Mouse (Mus musculus) midbrain, embryonic 15.5 days (tissue): ENCODE measurements around the gene Sh3gl2. TPM values are rescaled to one million over a fixed set of nuclear protein-coding genes. Genes with fewer than 3 reads are reported as not detected.

Source experiments
- ATAC-seq: fragments of 200-750 bp; cut with Nextera tagmentation; replicated peaks from 2 replicates; pipeline ENCODE4 v1.8.0; 2017; ENCODE audit warnings: moderate TSS enrichment
- H3K27ac ChIP-seq: fragments of 300-500 bp; sonication (generic); 2 replicates; pipeline ENCODE4 v1.5.1; 2015; ENCODE audit warnings: mild to moderate bottlenecking, inconsistent platforms
- H3K27me3 ChIP-seq: fragments of 300-500 bp; sonication (generic); replicated peaks from 2 replicates; pipeline ENCODE4 v1.6.1; 2015; ENCODE audit warnings: inconsistent platforms
- H3K36me3 ChIP-seq: fragments of 300-500 bp; sonication (generic); replicated peaks from 2 replicates; pipeline ENCODE4 v1.6.1; 2015; ENCODE audit warnings: inconsistent platforms
- H3K4me1 ChIP-seq: fragments of 300-500 bp; sonication (generic); 2 replicates; pipeline ENCODE4 v1.6.1; 2015; ENCODE audit warnings: inconsistent platforms
- H3K4me2 ChIP-seq: fragments of 300-500 bp; sonication (generic); 2 replicates; pipeline ENCODE4 v1.6.1; 2015; ENCODE audit warnings: inconsistent platforms, mild to moderate bottlenecking, moderate library complexity
- H3K4me3 ChIP-seq: fragments of 300-500 bp; sonication (generic); 2 replicates; pipeline ENCODE4 v1.5.1; 2015; ENCODE audit warnings: mild to moderate bottlenecking, inconsistent platforms
- H3K9ac ChIP-seq: fragments of 300-500 bp; sonication (generic); 2 replicates; pipeline ENCODE4 v1.6.1; 2015; ENCODE audit warnings: mild to moderate bottlenecking, inconsistent platforms
- H3K9me3 ChIP-seq: fragments of 300-500 bp; sonication (generic); 2 replicates; pipeline ENCODE4 v1.6.1; 2016; ENCODE audit warnings: inconsistent platforms
- whole genome bisulfite sequencing: fragments of 180-500 bp; shearing (Covaris S2); methylation state at CpG from one replicate; pipeline ENCODE4 v1.1.7; 2015; ENCODE audit warnings: mixed read lengths; 5-methylcytosine and 5-hydroxymethylcytosine counted together
- polyA plus RNA-seq: library from polyadenylated mRNA; unstranded; fragments of >200 nt; fragmentation: Nextera tagmentation; extraction: Ambion mirVana; gene quantifications from 2 replicates; pipeline ENCODE4 v1.2.1, GENCODE M21; 2015

The Sh3gl2 gene
- polyA plus RNA-seq, 1 experiment from 2014 or later = 86.1 TPM

GRCm38 (mm10) chr4:85398765-85399164 is 193.8 kb downstream of the Sh3gl2 start:
- Histone ChIP-seq H3K27me3 (no peaks in the 10 kb centered on the region), H3K4me3 (no peak overlapping the region), H3K4me1 (no peaks in the 10 kb centered on the region), H3K27ac (no peak overlapping the region), H3K9me3 (no peaks in the 10 kb centered on the region), H3K9ac (no peak overlapping the region), H3K4me2 (no peak overlapping the region), H3K36me3 (no peaks in the 10 kb centered on the region)
- ATAC-seq = no peak
- 33% methylated on average over 8 of the region's 8 CpGs for WGBS

GRCm38 (mm10) chr4:85402823-85403222 is 197.9 kb downstream of the Sh3gl2 start:
- no peaks in the 10 kb centered on the region for H3K9me3 ChIP-seq
- H3K27ac ChIP-seq = no peak overlapping the region
- no peak overlapping the region for H3K4me2 ChIP-seq
- H3K36me3 ChIP-seq = no peaks in the 10 kb centered on the region
- H3K9ac ChIP-seq = no peak overlapping the region
- no peaks in the 10 kb centered on the region for H3K4me1 ChIP-seq
- 45% methylated on average over 4 of the region's 4 CpGs for WGBS
- H3K27me3 ChIP-seq = 0 out of 2 replicates have a peak, but pooled peaks cover 2% of the 10 kb centered on the region
- H3K4me3 ChIP-seq = no peak overlapping the region
- no peak for ATAC-seq

- 43% methylated on average over 10 of the region's 10 CpGs for WGBS
- Histone ChIP-seq H3K27me3 (0 out of 2 replicates have a peak, but pooled peaks cover 2% of the 10 kb centered on the region), H3K9me3 (no peaks in the 10 kb centered on the region), H3K36me3 (no peaks in the 10 kb centered on the region), H3K9ac (no peak overlapping the region), H3K4me2 (no peak overlapping the region), H3K27ac (no peak overlapping the region), H3K4me1 (no peaks in the 10 kb centered on the region), H3K4me3 (no peak overlapping the region)
- ATAC-seq = 0 out of 2 replicates have a peak, but pooled peaks have one; percentile 31
These were observed 199.7 kb downstream of the Sh3gl2 start for GRCm38 (mm10) chr4:85404424-85405194.

DNA sequence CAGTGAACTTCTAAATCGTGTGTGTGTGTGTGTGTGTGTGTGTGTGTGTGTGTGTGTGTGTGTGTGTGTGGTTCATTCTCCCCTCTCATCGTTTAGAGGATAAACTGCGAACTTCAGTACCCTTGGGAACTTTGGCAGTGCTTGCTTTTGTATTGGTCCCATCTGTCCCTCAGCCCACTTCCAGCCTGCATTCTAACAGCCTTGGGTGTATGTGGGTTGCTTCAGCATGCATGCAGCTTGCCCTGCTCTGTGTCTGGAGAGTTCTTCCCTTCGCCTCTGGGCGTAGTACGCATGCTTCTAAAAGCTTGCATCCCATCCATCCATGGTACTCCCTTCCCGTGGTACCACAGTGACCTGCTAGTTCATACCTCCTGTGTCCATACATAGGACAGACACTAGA is 200.3 kb downstream of the Sh3gl2 start:
- WGBS = 66% methylated on average over 7 of the region's 7 CpGs
- H3K4me1 ChIP-seq = no peaks in the 10 kb centered on the region
- no peak overlapping the region for H3K4me3 ChIP-seq
- H3K9me3 ChIP-seq = no peaks in the 10 kb centered on the region
- H3K27ac ChIP-seq = no peak overlapping the region
- 0 out of 2 replicates have a peak, but pooled peaks have one; percentile 28 for ATAC-seq
- 0 out of 2 replicates have a peak, but pooled peaks cover 2% of the 10 kb centered on the region for H3K27me3 ChIP-seq
- H3K4me2 ChIP-seq = no peak overlapping the region
- no peaks in the 10 kb centered on the region for H3K36me3 ChIP-seq
- H3K9ac ChIP-seq = no peak overlapping the region

DNA sequence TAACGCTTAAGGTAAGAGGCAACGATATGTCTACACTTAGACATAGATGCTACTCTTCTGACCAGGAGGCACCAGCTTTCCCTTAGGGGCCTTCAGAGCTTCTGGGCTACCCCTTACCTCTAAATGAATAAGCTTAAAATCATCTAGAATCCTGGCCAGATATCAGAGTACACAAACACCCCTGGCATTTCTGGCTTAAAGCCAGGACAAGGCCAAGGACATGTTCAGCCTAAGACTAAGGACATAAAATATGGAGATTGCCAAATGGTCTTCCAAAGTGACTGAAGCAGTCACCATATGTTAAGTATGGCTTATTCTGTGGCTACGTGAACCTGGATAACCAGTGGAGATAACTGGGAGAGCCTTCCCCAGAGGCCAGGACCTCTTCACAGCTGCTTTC is 211.5 kb downstream of the Sh3gl2 start:
- Histone ChIP-seq H3K27ac (no peak overlapping the region), H3K36me3 (no peaks in the 10 kb centered on the region), H3K4me2 (no peak overlapping the region), H3K4me3 (no peak overlapping the region), H3K9ac (no peak overlapping the region), H3K9me3 (no peaks in the 10 kb centered on the region), H3K4me1 (no peaks in the 10 kb centered on the region), H3K27me3 (no peaks in the 10 kb centered on the region)
- WGBS = 97% methylated on average over 3 of the region's 3 CpGs
- no peak for ATAC-seq

GRCm38 (mm10) chr4:85420429-85420828 is 215.5 kb downstream of the Sh3gl2 start:
- Histone ChIP-seq H3K36me3 (no peaks in the 10 kb centered on the region), H3K9me3 (no peaks in the 10 kb centered on the region), H3K4me2 (no peak overlapping the region), H3K4me1 (no peaks in the 10 kb centered on the region), H3K27me3 (no peaks in the 10 kb centered on the region), H3K4me3 (no peak overlapping the region), H3K27ac (no peak overlapping the region), H3K9ac (no peak overlapping the region)
- WGBS = 81% methylated on average over 6 of the region's 6 CpGs
- no peak for ATAC-seq

DNA sequence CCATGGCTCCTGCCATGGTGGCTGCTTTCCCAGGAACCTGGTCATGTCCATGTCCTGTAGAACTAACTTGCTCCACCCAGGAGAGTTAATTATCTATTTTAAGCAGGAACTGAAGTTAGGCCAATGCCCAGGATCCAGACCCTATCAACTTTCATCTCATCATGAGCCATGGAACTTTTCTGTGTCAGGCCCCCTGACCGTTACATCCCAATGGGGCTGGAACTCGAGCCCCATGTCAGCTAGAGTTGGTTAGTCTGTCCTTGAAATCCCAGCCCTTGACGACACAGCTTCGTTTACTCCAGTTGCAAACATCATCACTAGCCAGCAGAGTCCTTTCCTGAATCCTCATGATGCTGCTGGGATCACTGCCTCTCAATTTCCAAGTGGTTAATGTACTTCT is 221.3 kb downstream of the Sh3gl2 start:
- H3K4me2 ChIP-seq = no peak overlapping the region
- no peak for ATAC-seq
- 82% methylated on average over 4 of the region's 4 CpGs for WGBS
- no peaks in the 10 kb centered on the region for H3K27me3 ChIP-seq
- H3K27ac ChIP-seq = no peak overlapping the region
- H3K36me3 ChIP-seq = no peaks in the 10 kb centered on the region
- no peak overlapping the region for H3K9ac ChIP-seq
- H3K4me1 ChIP-seq = no peaks in the 10 kb centered on the region
- H3K9me3 ChIP-seq = no peaks in the 10 kb centered on the region
- H3K4me3 ChIP-seq = no peak overlapping the region

GRCm38 (mm10) chr4:85432786-85433185 is 227.9 kb downstream of the Sh3gl2 start:
- 90% methylated on average over 4 of the region's 4 CpGs for WGBS
- no peak overlapping the region for H3K4me2 ChIP-seq
- H3K27ac ChIP-seq = no peak overlapping the region
- H3K9ac ChIP-seq = no peak overlapping the region
- no peaks in the 10 kb centered on the region for H3K9me3 ChIP-seq
- no peaks in the 10 kb centered on the region for H3K36me3 ChIP-seq
- H3K27me3 ChIP-seq = no peaks in the 10 kb centered on the region
- no peak overlapping the region for H3K4me3 ChIP-seq
- ATAC-seq = no peak
- no peaks in the 10 kb centered on the region for H3K4me1 ChIP-seq

DNA sequence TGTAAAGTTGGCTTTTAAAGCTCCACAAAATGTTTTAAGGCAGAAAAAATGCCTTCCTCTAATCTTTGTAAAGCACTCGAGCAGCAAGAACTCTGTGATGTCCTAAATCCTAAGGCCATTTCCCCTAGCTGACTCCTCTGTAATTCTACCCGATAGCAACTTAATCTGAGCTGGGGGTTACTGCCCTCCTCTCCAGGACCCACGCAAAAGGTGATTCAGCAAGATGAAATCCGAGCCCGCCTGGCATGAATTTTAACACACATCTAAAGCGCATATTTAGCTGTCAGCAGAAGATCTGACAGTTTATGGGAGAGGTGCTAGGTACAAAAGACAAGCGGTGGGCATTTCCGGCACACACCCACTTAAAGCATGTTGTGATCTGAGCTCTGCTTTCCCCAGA is 229.8 kb downstream of the Sh3gl2 start:
- Histone ChIP-seq H3K36me3 (no peaks in the 10 kb centered on the region), H3K9me3 (no peaks in the 10 kb centered on the region), H3K4me2 (no peak overlapping the region), H3K27ac (no peak overlapping the region), H3K4me1 (no peaks in the 10 kb centered on the region), H3K9ac (no peak overlapping the region), H3K4me3 (no peak overlapping the region), H3K27me3 (no peaks in the 10 kb centered on the region)
- 58% methylated on average over 8 of the region's 8 CpGs for WGBS
- no peak for ATAC-seq

- Histone ChIP-seq H3K4me1 (no peaks in the 10 kb centered on the region), H3K4me2 (no peak overlapping the region), H3K4me3 (no peak overlapping the region), H3K36me3 (no peaks in the 10 kb centered on the region), H3K9me3 (no peaks in the 10 kb centered on the region), H3K27ac (no peak overlapping the region), H3K9ac (no peak overlapping the region), H3K27me3 (no peaks in the 10 kb centered on the region)
- 70% methylated on average over 3 of the region's 3 CpGs for WGBS
- no peak for ATAC-seq
These were observed 233.9 kb downstream of the Sh3gl2 start for GRCm38 (mm10) chr4:85438813-85439212.

GRCm38 (mm10) chr4:85483586-85483985 is 278.7 kb downstream of the Sh3gl2 start:
- H3K4me1 ChIP-seq = no peaks in the 10 kb centered on the region; the same call in 1 of the 2 replicates
- H3K9me3 ChIP-seq = no peaks in the 10 kb centered on the region
- H3K36me3 ChIP-seq = no peaks in the 10 kb centered on the region
- no peak overlapping the region for H3K4me2 ChIP-seq
- H3K27ac ChIP-seq = no peak overlapping the region
- WGBS = 87% methylated on average over 6 of the region's 6 CpGs
- ATAC-seq = no peak
- H3K27me3 ChIP-seq = no peaks in the 10 kb centered on the region
- H3K4me3 ChIP-seq = no peak overlapping the region
- H3K9ac ChIP-seq = no peak overlapping the region

DNA sequence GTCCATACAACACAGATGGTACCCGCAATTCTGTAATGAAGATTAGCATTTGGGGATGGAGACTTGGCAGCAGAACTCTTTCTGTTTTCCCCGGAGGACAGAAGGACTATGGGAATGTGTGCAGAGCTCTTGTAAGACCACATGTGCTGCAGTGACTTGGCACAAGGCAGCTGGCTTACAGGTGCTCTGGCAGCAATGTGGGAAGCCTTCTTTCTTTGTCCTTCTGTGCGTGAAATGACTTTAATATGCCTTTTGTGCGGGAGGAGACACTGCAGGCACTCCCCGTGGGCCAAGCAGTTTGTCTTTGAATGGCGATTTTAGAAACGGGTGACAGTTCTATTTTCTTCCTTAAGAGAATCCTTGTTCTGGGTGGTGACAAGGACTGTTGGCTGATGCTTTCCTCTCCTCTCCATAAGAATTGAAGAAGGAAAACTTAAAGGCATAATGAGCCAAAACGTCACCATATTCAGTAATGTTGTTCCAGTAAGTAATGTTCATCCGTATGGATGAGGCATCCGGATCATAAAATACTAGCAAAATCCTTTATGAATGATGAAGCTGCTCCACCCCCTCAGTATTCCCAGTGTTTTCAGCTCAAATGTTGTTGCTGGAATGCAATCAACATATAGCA is 281.5 kb downstream of the Sh3gl2 start:
- H3K27me3 ChIP-seq = no peaks in the 10 kb centered on the region

DNA sequence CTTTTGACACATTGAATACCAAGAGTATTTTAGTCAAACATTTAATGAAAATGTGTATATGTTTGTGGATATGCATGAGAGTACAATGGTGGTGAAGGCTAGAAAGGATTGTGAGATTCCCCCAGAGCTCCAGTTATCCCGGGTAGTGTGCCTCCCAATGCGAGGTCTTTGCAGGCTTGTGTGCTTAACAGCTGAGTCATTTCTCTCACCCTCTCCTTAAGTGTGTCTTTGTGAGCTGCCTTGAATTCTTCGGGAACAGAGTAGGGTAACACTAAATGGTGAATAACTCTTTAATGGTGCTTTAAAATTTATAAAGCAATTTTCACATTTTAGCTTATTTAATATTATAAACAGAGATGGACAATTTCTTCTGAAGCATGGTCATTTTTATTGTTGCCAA is 300.8 kb downstream of the Sh3gl2 start:
- no peak for ATAC-seq
- Histone ChIP-seq H3K4me1 (0 out of 2 replicates have a peak, but pooled peaks cover 2% of the 10 kb centered on the region), H3K9ac (no peak overlapping the region), H3K27ac (no peak overlapping the region), H3K36me3 (no peaks in the 10 kb centered on the region), H3K27me3 (no peaks in the 10 kb centered on the region), H3K9me3 (no peaks in the 10 kb centered on the region), H3K4me2 (no peak overlapping the region), H3K4me3 (no peak overlapping the region)
- 73% methylated on average over 3 of the region's 3 CpGs for WGBS

More for the DNA sequence above, 281.5 kb downstream of the Sh3gl2 start:
- H3K4me1 ChIP-seq = no peaks in the 10 kb centered on the region; the same call in 1 of the 2 replicates
- H3K9ac ChIP-seq = no peak overlapping the region
- H3K9me3 ChIP-seq = no peaks in the 10 kb centered on the region
- H3K4me3 ChIP-seq = no peak overlapping the region
- ATAC-seq = no peak
- H3K36me3 ChIP-seq = no peaks in the 10 kb centered on the region
- 50% methylated on average over 10 of the region's 10 CpGs for WGBS
- no peak overlapping the region for H3K27ac ChIP-seq
- H3K4me2 ChIP-seq = no peak overlapping the region
